Mouse (Mus musculus) liver, adult 2 months (tissue): ENCODE data around the gene Rprd1b.

Experiments
- CTCF ChIP-seq: fragments of 200-500 bp; IDR thresholded peaks from 2 replicates; pipeline ENCODE4 v1.5.1; 2011; ENCODE audit warnings: low read depth, low read length, control low read depth
- POLR2A ChIP-seq: fragments of 200-500 bp; IDR thresholded peaks from 2 replicates; pipeline ENCODE4 v1.6.1; 2011; ENCODE audit warnings: low read length, control low read depth; ENCODE audit not compliant: insufficient read depth; ENCODE audit errors: extremely low read depth

DNA sequence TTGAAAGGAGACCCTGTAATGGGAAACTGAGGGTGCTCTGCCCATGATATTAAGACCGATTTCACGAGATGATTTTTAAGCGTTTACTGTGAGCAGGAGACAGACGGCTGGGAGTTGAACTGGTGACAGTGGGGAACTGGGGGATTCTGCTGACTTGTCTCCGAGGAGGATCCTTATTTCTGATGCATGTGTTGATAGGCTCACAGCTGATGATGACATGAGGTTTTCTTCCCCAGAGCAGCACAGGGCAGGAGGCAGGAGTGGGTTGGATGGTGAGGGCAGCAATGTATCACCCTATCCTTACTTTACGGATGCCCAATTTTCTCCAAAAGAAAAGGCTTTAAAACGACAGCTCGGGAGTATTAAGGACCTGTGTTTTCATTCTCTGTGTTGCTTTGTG, 116.0 kb downstream of the Rprd1b start:
- TF ChIP-seq CTCF (no peak), POLR2A (no peak)
